Mouse (Mus musculus) lung, postnatal 10 days (tissue): ENCODE measurements around the gene Zbtb25.

ENCODE experiments used
- DNase-seq: peaks from one replicate; pipeline ENCODE4 v3.0.0; 2021

Gene Zbtb25

DNA sequence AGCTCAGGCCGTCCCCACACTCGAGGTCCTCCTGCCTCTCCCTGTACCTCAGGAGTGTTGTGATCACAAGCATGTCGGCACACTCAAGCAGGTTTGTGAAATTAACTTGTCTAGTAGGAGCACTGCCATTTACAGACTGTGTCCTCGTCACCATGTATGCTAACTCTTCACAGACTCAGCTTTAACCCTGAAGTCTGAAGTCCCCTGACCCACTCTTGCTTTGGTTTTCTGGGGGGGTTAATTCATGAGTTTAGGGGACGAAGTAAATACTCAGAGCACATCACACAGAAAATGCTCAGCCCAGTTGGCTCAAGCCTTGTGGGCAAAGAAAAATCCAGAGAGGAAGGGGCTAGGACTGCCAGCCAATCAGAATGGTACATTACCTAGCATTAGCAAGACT is 33.8 kb downstream of the Zbtb25 start:
- DNase-seq: no peak

DNA sequence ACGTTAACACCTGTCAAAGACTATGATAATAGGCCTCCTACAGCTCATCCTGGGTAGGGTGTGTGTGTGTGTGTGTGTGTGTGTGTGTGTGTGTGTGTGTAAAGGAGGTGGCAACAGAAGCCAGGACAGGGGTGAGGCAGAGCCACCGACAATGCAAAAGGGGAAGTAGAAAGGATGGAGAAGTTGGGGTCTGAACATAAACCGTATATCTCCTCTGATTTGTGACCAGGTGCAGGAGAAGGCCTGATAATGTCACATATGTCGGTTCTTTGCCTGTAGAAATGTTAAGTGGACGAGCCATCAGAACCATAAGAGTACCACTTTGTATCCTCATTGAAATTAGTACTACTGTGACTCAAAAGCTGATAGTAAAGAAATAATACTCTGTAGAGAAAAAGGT is 35.7 kb downstream of the Zbtb25 start:
- no peak for DNase-seq

DNA sequence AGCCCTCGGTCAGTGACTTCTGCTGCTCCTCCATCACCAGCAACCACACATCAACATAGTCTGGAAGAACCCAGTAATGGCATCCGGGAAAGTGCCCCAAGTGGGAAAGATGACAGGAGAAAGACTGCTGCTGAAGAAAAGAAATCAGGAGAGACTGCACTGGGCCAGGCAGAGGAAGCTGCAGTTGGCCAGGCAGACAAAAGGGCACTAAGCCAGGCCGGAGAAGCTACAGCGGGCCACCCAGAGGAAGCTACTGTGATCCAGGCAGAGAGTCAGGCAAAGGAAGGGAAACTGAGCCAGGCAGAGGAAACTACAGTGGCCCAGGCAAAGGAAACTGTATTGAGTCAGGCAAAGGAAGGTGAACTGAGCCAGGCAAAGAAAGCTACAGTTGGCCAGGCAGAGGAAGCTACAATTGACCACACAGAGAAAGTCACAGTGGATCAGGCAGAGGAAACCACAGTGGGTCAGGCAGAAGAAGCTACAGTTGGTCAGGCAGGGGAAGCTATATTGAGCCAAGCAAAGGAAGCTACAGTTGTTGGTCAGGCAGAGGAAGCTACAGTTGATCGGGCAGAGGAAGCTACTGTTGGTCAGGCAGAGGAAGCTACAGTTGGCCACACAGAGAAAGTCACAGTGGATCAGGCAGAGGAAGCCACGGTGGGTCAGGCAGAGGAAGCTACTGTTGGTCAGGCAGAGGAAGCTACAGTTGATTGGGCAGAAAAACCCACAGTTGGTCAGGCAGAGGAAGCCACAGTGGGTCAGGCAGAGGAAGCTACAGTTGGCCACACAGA is 40.6 kb downstream of the Zbtb25 start:
- DNase-seq: no peak

DNA sequence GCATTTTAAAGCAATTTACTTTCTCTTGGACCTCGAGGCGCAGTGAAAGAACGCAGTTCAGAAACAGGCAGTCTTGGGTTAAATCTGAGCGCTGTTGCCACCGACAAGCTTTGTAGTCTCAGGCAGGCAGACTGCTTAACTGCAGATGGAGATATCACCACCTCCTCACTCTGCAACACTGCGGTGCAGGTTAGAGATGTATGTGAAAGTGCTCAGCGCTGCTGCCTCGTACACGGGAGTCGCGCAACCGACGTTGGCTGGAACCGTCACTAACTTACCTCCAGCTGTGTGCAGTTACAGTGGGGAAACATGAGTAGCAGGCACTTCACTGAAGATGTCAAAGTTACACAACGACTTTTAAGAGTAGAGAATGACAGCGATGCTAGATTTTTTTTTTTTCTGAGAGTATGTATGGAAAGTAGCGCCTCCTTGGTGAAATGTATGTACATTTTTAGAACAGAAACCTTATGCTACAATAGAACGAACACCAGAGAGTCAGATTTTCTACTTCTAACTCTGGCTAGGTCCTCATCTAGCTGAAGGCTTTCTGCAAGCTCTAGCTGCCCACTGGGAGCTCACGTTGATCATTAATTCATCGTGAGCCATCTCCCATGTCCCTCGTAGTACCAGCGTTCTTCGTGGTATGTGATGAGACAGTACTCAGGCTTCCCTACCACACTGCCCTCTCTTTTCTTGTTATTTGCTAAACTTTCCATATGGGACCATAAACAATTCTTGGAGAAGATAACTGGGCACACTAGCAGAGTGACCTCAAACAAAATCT is 42.8 kb downstream of the Zbtb25 start:
- DNase-seq: no peak

DNA sequence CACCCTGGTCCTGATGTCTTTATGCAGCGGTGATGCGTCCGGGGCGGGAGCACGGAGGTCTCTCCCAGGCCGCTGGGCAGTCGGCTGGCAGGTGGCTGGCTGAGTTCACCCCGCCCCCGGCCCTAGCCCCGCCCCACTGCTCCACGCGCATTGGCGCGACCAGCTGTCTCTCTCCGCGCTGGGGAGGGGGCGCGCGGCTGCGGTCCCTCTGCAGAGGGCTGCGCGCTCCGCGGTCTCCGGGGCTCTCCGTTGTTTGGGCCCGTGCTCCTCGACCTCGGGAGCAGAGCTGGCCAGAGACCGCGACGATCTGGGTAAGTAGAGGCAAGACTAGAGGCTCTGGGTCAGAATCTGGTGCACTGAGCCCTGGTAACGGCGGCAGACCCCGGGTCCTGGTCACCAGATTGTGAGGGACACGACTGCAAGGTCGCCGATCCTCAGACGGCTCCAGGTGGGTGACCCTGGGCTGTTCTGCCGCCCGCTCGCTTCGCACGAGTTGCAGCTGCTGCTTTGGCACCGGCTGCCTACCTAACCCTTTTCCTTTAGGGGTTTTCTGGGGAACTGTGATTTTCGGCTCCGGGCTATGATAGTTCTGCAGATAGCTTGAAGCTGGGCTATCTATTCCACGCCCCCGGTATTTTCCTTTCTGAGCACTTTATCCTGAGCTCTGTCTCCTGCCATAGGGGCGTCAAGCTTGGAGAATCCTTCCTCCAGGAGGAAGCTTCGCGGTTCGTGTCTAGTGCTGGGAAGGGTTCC is 44.5 kb downstream of the Zbtb25 start, which contains the start of gene Akap5:
Akap5 (plus strand) TSS at position 213 of the 753 bp plus-strand sequence.
- DNase-seq: peak; percentile 48

DNA sequence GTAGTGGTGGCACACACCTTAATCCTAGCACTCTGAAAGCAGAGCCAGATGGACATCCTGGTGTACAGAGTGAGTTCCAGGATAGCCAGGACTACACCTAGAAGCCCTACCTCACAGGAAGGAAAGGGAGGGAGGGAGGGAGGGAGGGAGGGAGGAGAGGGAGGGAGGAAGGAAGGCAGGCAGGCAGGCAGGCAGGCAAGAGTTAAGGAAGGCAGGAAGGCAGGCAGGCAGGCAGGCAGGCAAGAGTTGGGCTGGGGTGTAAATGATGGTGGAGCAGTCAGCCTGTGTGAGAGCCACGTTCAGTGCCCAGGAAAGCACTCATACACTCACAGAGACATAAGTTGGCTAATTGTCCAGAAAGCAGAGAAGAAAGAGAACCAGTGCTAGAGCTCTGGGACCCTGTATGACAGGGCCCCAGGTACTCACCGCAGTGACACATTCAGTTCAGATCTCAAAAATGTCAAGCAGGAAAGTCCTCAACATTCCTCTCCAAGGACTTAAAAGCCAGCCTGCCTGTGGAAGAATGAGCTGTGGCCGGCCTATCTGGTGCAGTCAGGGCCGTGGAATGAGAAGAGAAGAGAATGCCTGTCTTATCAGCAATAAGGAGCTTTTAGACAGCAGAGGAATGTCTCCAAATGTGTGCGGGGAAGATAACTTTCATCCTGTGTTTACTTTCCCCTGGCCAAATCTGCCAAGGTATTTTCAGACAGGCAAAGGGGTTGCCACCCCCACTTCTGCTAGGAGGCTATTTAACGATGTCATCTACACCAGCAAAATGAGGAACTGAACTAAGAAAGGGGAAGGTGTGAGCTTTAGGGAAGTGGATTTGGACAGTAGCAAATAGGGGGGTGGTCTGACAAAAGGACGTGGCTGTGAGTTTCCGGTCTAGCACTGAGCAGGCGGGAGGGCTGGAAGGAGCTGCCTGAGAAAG is 50.9 kb downstream of the Zbtb25 start:
- peak; percentile 55 for DNase-seq

DNA sequence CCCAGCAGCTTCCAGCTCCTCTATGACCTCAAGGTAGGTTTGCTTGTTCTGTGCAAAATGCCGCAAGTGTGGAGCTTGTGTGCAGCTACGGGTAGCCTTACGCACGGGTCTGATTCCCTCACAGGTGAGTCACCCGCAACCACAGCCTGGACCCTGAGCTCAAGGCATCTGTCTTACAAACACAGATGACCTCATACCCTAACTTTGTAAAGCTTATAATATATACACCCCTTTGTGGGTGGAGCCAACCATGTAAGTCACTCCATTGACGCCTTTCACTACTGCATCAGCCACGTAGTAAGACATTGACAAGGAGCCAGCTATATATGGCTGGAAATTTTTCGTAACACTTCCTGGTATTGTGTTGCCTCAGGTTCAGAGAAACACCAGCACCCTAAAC is 57.5 kb downstream of the Zbtb25 start:
- no peak for DNase-seq

DNA sequence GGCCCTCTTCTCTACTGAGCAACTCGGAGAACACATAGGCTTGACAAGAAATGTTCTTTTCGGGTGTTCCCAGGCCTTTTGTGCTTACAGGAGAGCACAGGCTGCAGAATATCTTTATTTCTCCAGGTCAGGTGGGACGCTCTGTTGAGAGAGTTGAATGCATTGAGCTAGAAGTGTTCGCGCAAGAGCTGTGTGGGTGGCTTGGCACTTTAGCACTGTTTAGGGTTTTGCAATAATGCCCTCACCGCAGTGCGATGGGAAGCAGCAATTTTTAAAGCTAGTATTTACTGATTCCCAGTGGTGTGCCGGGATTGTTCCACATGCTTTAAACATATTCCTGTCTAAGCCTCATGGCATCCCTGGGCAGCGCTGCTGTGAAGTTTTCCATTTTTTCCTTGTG is 58.2 kb downstream of the Zbtb25 start:
- no peak for DNase-seq

DNA sequence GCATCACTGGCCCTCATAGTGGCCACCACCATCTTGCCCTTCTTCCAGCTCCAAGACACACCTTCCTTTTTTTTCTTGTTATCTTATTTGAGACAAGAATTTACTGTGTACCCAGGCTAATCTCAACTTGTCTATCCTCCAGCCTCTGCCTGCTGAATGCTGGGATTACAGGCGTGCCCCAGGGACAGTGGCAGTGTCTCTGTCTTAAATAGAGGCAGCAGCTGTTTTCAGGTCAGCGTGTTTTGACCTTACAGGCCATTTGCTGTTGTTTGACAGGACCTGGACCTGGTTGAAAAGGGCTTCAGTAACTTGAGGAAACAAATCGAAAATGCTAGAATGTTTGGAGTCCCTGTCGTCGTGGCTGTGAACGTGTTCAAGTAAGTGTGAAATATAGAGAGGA is 58.8 kb downstream of the Zbtb25 start:
- DNase-seq: no peak

DNA sequence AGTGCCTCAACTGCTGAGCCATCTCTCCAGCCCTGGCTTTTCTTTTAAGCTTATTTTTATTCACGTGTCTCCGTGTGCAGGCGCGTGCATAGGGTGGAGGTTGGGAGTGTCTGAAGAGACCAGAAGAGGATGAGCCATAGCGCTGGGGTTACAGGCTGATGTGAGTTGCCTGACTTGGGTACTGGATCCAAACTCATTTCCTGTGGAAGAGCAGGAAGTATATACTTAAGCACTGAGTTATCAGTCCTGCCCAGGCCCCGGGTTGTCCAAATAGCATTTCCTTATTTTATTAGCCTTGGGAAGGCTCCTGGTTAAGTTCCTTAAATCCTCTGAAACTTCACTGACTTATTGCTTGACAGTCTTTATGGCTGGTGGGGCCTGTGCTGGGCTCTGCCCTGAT is 59.4 kb downstream of the Zbtb25 start:
- peak; percentile 36 for DNase-seq

DNA sequence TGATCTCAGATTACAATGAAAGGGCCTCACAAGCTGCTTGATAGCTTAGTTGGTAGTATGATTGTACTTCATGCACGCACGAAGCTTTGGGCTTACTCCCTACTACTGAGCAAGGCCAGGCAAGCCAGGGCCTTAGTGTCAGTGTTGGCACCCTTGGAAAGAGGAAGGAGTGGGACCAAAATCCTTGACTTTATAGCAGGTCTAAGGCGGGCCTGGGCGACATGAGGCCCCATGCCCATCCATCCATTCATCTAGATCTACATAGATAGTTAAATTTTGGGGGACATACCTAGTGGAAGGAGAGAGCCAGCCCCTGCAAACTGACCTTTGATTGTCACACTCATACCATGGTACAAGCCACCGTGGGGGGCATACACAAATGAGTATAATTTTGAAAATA is 61.0 kb downstream of the Zbtb25 start:
- no peak for DNase-seq

DNA sequence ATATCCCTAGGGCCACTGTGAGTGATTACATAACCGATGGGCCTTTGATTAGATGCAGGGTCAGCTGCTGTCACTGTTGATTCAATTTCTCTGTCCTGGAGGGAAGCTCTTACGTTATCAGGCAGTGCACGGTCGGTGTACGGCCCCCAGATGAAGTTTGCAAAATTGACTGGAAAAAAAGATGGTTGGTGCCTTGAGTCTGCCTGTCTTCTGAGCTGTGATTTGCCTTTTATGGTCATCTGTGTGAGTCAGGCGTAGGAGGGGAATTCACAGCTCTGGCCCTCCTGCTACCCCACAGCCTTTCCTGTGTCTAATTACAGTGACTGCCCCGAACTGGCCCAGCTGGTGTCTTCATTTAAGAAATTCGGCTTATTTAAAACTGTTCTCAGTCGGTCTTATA is 61.4 kb downstream of the Zbtb25 start:
- DNase-seq: peak; percentile 47

DNA sequence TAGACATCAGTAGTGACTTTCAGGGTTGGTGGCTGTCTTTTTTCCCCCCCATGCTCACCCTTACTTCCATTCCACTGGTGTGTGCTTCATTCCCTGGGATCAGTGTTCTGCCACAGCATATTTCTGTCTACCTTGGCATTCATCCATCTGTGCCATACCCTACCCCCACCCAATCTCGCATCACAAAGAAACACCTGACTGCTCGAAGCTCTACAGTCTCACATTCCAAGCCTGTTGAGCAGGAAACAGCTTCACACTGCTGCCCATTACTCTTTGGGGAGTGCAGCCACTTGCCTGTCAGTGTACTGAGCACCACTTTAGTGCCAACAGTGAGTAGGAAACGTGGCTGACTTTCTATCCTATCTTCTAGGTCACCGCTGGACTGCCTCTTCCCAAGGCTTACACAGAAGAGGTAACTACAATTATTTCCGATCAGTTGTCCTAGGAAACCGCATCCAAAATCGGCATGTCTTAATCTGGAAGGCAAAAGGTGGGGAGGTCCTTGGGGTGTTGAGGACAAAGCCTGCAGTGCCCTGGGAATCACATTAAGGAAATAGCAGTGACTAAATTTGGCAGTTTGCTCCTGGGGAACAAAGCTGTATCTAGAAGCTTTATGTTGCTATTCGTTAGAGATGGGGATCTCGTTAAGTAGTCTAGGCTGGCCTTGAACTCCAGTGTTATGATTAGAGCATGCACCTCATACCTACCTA is 62.4 kb downstream of the Zbtb25 start:
- peak; percentile 22 for DNase-seq

DNA sequence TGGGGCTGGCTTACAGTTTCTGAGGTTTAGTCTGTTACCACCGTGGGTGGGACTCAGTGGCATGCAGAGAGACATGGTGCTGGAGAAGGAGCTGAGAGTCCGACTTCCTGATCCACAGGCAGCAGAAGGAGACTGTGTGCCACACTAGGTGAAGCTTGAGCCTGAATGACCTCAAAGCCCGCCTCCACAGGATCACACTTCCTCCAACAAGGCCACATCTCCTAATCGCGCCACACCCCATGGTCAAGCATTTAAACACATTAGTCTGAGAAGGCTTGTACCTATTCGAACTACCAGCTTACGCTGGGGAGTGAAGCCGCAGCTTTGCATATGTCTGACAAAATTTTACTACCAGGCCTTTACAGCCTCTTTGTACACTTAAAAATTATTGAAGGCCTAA is 64.3 kb downstream of the Zbtb25 start:
- no peak for DNase-seq

DNA sequence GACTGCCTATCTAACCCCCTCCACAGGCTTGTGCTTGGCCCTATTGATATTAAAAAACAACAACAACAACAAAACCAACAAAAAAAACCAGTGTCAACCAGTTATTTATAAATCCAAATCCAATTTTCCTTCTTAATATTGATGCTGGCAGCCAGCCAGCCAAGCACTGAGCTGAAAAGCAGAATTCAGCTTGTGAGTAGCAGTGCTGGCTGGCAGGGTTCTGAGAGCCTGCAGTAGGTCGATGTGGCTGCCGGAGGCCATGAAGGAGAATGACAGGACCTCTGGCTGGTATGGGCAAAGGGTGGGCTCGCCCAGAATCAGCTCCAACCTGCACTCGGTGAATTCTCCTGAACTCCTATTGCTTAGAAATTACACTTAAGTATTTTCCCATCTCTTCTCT is 65.2 kb downstream of the Zbtb25 start:
- no peak for DNase-seq

DNA sequence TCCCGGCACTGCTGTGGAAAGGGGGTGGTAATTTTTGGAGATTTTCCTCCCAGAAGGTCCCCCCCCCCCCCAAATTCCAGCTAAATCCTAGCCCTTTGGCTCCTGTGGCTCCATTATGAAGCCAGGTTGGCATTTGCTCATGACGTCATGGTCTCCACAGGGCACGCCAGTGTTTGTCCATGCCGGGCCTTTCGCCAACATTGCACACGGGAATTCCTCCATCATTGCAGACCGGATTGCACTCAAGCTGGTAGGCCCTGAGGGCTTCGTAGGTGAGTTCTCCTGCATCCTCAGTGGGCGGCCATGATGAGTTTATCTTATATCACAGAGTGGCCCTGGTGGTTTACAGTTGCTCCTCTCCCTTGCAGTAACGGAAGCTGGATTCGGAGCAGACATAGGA is 65.9 kb downstream of the Zbtb25 start:
- DNase-seq: peak; percentile 54

DNA sequence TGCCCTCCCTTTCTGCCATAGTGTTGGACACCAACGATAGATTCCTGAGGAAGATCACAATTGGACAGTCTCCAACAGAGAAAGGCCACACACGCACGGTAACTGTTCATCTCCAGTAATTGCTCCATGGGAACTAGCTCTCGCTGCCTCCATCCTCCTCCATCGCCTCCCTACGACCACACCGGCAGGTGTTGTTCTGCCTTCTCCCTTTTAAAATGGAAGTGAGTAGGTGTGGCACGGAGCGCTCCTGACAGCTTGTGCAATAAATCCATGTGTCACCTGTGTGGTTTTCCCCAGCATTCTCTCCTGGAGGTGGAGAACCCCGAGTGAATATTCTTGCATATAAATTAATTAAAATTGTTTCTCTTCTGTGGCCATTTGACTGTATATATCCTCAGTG is 69.0 kb downstream of the Zbtb25 start:
- DNase-seq: no peak

DNA sequence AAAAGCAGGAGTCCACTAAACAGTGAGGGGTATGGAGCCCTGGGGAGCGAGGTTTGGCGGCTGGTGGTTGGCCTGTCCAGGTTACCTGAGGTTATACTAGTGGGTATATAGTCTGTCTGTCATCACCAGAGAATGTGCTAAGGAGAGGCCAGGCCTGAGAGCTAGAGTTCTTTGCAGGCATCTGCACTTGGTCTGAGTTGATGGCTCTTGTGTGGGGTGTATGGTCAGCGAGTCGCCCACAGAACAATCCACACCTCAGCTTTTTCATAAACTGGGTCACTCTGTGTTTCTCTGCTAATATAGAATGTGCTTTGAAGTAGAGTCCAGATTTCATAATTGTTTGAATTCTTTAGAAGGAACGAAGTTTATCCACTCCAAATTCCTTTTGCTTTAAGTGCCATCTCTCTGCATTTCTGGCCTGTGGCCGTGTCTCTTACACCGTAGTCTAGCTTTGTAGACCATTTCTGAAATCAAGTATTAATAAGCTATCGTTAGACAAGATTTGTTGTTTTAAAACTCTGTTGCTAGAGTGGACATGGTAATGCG is 70.0 kb downstream of the Zbtb25 start:
- peak; percentile 45 for DNase-seq

DNA sequence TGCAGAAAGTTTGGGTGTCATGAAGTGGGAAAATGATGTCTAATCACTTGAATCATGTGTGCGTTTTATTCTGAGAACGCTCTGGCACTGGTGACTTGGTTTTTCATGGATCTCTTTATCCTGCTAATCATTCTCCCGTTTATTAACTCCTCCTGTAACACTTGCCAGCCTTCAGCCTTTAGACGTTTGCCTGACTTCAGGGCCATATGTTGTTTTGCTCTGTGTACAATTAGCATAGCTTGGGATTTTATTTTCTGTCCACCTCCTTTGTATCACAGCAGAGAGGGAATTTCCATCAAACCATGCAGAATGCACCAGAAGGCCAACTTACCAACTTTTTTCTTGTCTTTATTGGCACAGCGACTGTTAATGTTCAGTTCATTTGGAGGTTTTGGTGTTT is 71.6 kb downstream of the Zbtb25 start:
- DNase-seq: no peak
